Mouse (Mus musculus): ENCODE measurements around the gene Prss57.

GRCm38 (mm10) chr10:79779784-79780663 lies 10.7 kb downstream of the Prss57 start:
- no peak for TF ChIP-seq POLR2A (IDR thresholded peaks at IDR 0.05; ENCODE audit: extremely low read depth, insufficient read depth, low read length)
- peak; percentile 67 for TF ChIP-seq CTCF (IDR thresholded peaks at IDR 0.05; ENCODE audit: extremely low read depth, insufficient read depth, low read length)
